Mouse (Mus musculus): ENCODE data around the gene Plk2.

DNA sequence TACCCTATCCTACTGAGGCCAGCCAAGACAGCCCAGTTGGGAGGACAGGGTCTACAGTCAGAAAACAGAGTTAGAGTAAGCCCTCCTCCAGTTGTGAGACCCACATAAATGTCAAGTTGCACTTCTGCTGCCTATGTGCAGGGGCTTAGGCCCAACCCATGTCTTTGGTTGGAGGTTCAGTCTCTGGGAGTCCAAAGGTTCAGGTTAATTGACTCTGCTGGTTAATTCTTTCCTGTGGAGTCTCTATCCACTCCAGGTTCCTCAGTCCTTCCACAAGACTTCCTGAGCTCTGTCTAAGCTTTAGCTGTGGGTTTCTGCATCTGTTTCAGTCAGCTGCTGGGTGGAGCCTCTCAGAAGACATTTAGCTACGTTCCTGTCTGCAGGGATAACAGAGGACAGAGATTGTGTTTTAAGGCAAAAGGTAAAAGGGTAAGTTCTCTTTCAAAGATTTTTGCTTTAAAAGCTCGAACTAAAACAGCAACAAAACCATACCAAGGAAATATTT is 37.3 kb downstream of the Plk2 start:
- no peak for TF ChIP-seq GATA1 (IDR thresholded peaks at IDR 0.05; ENCODE audit: low read length)
- TF ChIP-seq TAL1 (IDR thresholded peaks at IDR 0.05; ENCODE audit: low read length) = no peak

Data from erythroblast, embryonic 14.5 days (primary cell).